Mouse (Mus musculus) small intestine, adult 2 months (tissue): ENCODE measurements around the gene Fam129a.

Experiments used
- CTCF ChIP-seq: fragments of 200-500 bp; IDR thresholded peaks from 2 replicates; pipeline ENCODE4 v1.5.1; 2012; ENCODE audit warnings: low read depth, mild to moderate bottlenecking, control low read depth, inconsistent platforms, low read length, moderate library complexity, mixed read lengths; ENCODE audit not compliant: insufficient replicate concordance, insufficient read length; ENCODE audit errors: extremely low read depth
- POLR2A ChIP-seq: fragments of 200-500 bp; IDR thresholded peaks from 2 replicates; pipeline ENCODE4 v1.6.1; 2012; ENCODE audit warnings: low read depth, mild to moderate bottlenecking, control low read depth, inconsistent platforms, low read length, moderate library complexity

GRCm38 (mm10) chr1:151615625-151616024, 44.6 kb downstream of the Fam129a start:
- no peak for TF ChIP-seq CTCF
- no peak for TF ChIP-seq POLR2A
